13 mouse cellular contexts compared by ENCODE assay signal in the genomic region with DNA sequence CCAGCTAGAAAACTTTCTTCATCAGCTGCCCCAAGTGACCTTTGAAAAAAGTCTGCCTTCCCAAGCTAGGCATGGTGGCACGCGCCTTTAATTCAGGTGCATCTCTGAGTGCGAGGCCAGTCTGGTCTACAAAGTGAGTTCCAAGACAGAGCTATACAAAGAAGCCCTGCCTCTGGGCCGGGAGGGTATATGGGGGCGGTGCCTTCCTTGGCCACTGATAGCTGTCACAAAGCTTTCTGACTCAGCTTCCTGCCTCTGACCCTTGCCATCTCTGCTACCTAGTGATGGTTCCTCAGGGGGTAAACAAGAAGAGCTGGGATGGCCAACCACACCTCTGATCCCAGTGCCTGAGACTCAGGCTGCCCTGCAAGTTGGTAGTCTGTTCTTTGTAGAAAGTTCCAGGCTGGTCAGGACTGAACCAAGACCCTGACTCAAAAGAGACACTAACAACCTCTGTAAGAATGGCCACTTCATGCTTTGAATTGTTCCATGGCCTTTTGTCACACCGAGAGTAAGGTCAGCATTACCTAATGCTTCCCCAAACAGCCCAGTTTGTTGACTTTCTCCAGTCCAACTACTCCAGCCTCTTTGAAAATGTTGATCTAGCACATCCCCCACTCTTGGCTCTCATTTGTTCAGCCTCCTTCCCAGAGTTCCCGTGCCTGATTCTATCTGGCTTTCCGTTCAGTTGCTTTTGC.
DNase-seq lines count a peak whose midpoint lies in the region; ATAC-seq and TF ChIP-seq lines count a peak whose summit lies in the region.
"Had no signal": no experiment of that assay in that cellular context is flagged by ENCODE, and none has a peak within 500 bp of the region (broad histone marks: within the 10 kb centered on the region; RNA-seq: fewer than 3 reads in every experiment).

No protein-coding gene starts in this region.

- H3K36me3 ChIP-seq in heart, postnatal 0 days (replicated peaks; ENCODE audit: control insufficient read depth, insufficient read depth, low read length): peaks cover 15% of the 10 kb centered on the region; the same call in 1 of the 2 replicates
- peaks cover 12% of the 10 kb centered on the region for H3K36me3 ChIP-seq in liver, embryonic 16.5 days (ENCODE audit: control insufficient read depth, insufficient read depth)
- H3K36me3 ChIP-seq in stomach, embryonic 14.5 days (ENCODE audit: control insufficient read depth, insufficient read depth, low read length): no peaks in the 10 kb centered on the region; the same call in 1 of the 2 replicates
- H3K36me3 ChIP-seq in hindbrain, embryonic 11.5 days (ENCODE audit: control insufficient read depth, insufficient read depth, low read length): no peaks in the 10 kb centered on the region

- no peak overlapping the region for H3K9ac ChIP-seq in heart, postnatal 0 days (replicated peaks; ENCODE audit: low read depth, low read length)
- H3K9ac ChIP-seq in liver, embryonic 16.5 days (ENCODE audit: low read depth, low read length): 0 out of 2 replicates have a peak overlapping the region, but pooled peaks have one; percentile 4
- no peak overlapping the region for H3K9ac ChIP-seq in stomach, embryonic 14.5 days (replicated peaks; ENCODE audit: low read depth, low read length)
- H3K9ac ChIP-seq in hindbrain, embryonic 11.5 days (ENCODE audit: low read depth, low read length): no peak overlapping the region

- ATAC-seq in heart, postnatal 0 days (ENCODE audit: insufficient read depth, low read depth): peak; percentile 31
- peak; percentile 54 for ATAC-seq in erythroblast, adult 5-6 weeks (replicated peaks; ENCODE audit: low FRiP score, poor library complexity, severe bottlenecking)
- peak; percentile 68 for ATAC-seq in liver, embryonic 16.5 days (ENCODE audit: low read depth)
- peak; percentile 31; the same call in 1 of the 2 replicates for ATAC-seq in stomach, embryonic 14.5 days (ENCODE audit: insufficient number of reproducible peaks, insufficient read depth, low FRiP score, low read depth)
- ATAC-seq in hindbrain, embryonic 11.5 days (ENCODE audit: low FRiP score): no peak
- ATAC-seq: forebrain, embryonic 16.5 days had no signal

- no peak overlapping the region for H3K4me3 ChIP-seq in heart, postnatal 0 days (ENCODE audit: low read depth, low read length)
- peak overlapping the region; percentile 39 for H3K4me3 ChIP-seq in liver, embryonic 16.5 days (ENCODE audit: low read depth, low read length)
- no peak overlapping the region for H3K4me3 ChIP-seq in stomach, embryonic 14.5 days (ENCODE audit: low read depth, low read length)
- no peak overlapping the region for H3K4me3 ChIP-seq in hindbrain, embryonic 11.5 days (ENCODE audit: low read depth, low read length)

- DNase-seq in heart, postnatal 0 days (ENCODE audit: low spot score): peak; percentile 9
- DNase-seq in heart, adult 8-10 months (ENCODE audit: low spot score): no peak
- DNase-seq in spleen, postnatal 4 days (ENCODE audit: low spot score in 2 of 2): no peak
- DNase-seq in hindbrain, embryonic 11.5 days (ENCODE audit: low spot score): no peak
- no peak for DNase-seq in frontal cortex, postnatal 14 days (ENCODE audit: low spot score in 2 of 2)
- DNase-seq: cerebellum, postnatal 36 days; gastrocnemius, postnatal 14 days; heart, postnatal 10 days; right cerebral cortex, postnatal 14 days had no signal

- 60% methylated on average over 8 of the region's 8 CpGs for WGBS in heart, postnatal 0 days
- 53% methylated on average over 8 of the region's 8 CpGs for WGBS in liver, embryonic 16.5 days (ENCODE audit: insufficient replicate concordance)
- WGBS in stomach, embryonic 14.5 days: 80% methylated on average over 8 of the region's 8 CpGs
- WGBS in hindbrain, embryonic 11.5 days: 85% methylated on average over 8 of the region's 8 CpGs

- TF ChIP-seq CTCF in heart, postnatal 0 days (IDR thresholded peaks at IDR 0.05; ENCODE audit: low read depth): no peak

- no peak overlapping the region for H3K4me2 ChIP-seq in heart, postnatal 0 days (ENCODE audit: low read depth, low read length)
- peak overlapping the region; percentile 0; the same call in 1 of the 2 replicates for H3K4me2 ChIP-seq in liver, embryonic 16.5 days (ENCODE audit: low read depth, low read length)
- H3K4me2 ChIP-seq in stomach, embryonic 14.5 days (replicated peaks; ENCODE audit: low read depth, low read length): no peak overlapping the region
- no peak overlapping the region for H3K4me2 ChIP-seq in hindbrain, embryonic 11.5 days (replicated peaks; ENCODE audit: low read depth, low read length)

- no peak for TF ChIP-seq EP300 in heart, postnatal 0 days (IDR thresholded peaks at IDR 0.05; ENCODE audit: low read depth)

- no peaks in the 10 kb centered on the region for H3K4me1 ChIP-seq in heart, postnatal 0 days (ENCODE audit: control insufficient read depth, insufficient read depth)
- H3K4me1 ChIP-seq in liver, embryonic 16.5 days (ENCODE audit: control insufficient read depth, low read depth, low read length): peaks cover 20% of the 10 kb centered on the region
- H3K4me1 ChIP-seq in stomach, embryonic 14.5 days (ENCODE audit: control insufficient read depth, insufficient read depth, low read length): no peaks in the 10 kb centered on the region
- no peaks in the 10 kb centered on the region for H3K4me1 ChIP-seq in hindbrain, embryonic 11.5 days (replicated peaks; ENCODE audit: control insufficient read depth, insufficient read depth, low read length)

- H3K27me3 ChIP-seq in heart, postnatal 0 days (ENCODE audit: control insufficient read depth, insufficient read depth, low read length): no peaks in the 10 kb centered on the region
- no peaks in the 10 kb centered on the region for H3K27me3 ChIP-seq in liver, embryonic 16.5 days (ENCODE audit: control insufficient read depth, insufficient read depth, low read depth, low read length)
- no peaks in the 10 kb centered on the region for H3K27me3 ChIP-seq in stomach, embryonic 14.5 days (ENCODE audit: control insufficient read depth, insufficient read depth, low read length)
- no peaks in the 10 kb centered on the region for H3K27me3 ChIP-seq in hindbrain, embryonic 11.5 days (ENCODE audit: control insufficient read depth, insufficient read depth, low read length)

- no peaks in the 10 kb centered on the region for H3K9me3 ChIP-seq in heart, postnatal 0 days (replicated peaks; ENCODE audit: control insufficient read depth, low read length)
- H3K9me3 ChIP-seq in liver, embryonic 16.5 days (replicated peaks; ENCODE audit: control insufficient read depth, low read length): no peaks in the 10 kb centered on the region; the same call in 1 of the 2 replicates
- no peaks in the 10 kb centered on the region for H3K9me3 ChIP-seq in stomach, embryonic 14.5 days (ENCODE audit: control insufficient read depth, low read depth, low read length)
- H3K9me3 ChIP-seq in hindbrain, embryonic 11.5 days (ENCODE audit: control insufficient read depth, low read length): no peaks in the 10 kb centered on the region

- H3K27ac ChIP-seq in heart, postnatal 0 days (ENCODE audit: low read depth): no peak overlapping the region
- peak overlapping the region; percentile 87 for H3K27ac ChIP-seq in liver, embryonic 16.5 days (ENCODE audit: low read length)
- no peak overlapping the region for H3K27ac ChIP-seq in stomach, embryonic 14.5 days (ENCODE audit: low read length)
- H3K27ac ChIP-seq in hindbrain, embryonic 11.5 days (ENCODE audit: low read depth, low read length): no peak overlapping the region
